Mouse (Mus musculus) gonadal fat pad, adult 2 months (tissue): ENCODE data around the gene Gm20425. TPM values are rescaled to one million over a fixed set of nuclear protein-coding genes. Genes with fewer than 3 reads are reported as not detected.

ENCODE experiments used
- DNase-seq: peaks from one replicate; pipeline ENCODE4 v3.0.0-alpha.2; 2012; ENCODE audit warnings: low read depth
- polyA plus RNA-seq: library from polyadenylated mRNA; depleted of rRNA; stranded (reverse); fragments of >200 nt; gene quantifications from 2 replicates; pipeline ENCODE4 v1.2.3, GENCODE M21; 2012; rRNA removed

Gm20425 gene
- polyA plus RNA-seq, 1 experiment: 0.30 TPM

DNA sequence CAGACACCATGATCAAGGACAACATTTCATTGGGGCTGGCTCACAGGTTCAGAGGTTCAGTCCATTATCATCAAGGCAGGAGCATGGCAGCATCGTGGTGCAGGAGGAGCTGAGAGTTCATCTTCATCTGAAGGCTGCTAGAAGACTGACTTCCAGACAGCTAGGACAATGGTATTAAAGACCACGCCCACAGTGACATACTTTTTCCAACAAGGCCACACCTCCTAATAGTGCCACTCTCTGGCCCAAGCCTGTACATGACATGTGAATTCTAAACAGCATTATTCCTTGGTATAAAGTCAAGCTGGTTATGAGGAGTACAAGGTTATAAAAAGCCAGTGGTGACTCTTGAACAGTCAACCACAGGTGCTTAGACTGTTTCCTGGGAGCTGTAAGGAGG, 75.5 kb downstream of the Gm20425 start:
- no peak for DNase-seq

DNA sequence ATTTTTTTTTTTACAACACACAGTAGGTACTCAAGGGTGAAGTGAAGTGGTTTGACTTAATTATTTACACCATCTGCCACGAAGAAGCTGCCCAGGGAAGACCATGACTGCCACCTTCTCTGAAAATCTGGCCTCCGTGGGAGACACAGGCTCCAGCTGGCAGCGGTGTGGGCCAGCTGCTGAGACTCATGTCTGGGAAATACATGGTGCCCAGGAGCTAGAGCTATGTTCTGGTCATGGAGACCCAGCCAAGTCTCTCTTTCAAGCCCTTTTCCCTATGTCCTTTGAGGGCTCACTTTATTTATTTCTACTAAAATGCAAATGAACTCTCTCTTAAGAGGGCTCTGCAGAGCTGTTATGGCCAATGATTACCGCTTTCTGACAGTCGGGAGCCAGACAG, 76.8 kb downstream of the Gm20425 start:
- DNase-seq: no peak

DNA sequence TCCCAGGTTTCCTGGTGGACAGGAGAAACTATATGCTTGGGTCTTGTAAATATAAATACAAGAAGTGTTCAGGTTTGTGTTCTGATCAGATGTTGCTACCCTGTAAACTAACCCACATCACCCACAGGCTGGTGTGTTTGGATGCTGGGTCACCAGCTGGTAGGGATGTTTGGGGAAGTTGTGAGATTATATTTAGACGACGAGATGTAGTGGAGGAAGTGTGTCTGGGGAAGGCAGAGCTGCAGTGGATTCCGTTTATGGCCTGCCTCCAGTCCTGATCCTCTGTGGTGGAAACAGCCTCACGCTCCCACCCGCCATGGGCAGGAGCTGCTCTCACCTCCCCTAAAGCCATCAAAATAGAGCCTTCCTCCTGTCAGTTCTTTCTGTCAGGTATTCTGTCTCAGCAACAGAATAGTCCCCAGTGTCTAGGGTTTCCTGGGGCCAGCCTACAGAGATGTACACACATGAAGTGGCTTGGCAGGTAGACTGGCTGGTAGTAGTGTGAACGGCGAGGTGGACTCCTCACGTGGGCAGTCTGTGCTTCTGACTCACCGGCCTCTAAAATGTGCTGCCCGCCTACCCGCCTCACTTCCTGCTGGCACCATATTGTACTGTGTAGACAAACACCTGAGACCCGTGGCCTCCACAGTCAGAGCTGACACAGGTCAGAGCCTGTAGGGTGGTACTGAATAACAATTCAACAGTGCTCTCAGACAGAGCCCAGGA, 80.9 kb downstream of the Gm20425 start:
- DNase-seq: no peak

DNA sequence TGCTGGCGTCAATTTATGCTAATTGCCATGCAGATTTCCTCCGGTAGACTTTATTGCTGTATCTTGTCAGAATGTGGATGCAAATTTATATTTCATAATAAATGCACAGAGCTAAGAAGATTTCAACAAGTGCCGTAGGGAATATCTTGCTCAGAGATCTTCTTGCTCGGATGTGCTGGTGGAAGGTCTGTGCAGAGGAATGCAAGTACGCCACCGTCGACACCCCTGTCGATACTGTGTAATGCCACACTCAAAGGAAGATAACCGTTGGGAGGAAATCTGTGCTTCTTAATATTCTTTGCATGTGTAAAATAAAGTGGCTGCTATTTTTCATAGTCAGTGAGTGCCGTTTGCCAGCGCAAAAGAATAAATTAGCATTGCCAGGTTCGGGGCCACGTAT, 83.0 kb downstream of the Gm20425 start:
- DNase-seq: no peak

DNA sequence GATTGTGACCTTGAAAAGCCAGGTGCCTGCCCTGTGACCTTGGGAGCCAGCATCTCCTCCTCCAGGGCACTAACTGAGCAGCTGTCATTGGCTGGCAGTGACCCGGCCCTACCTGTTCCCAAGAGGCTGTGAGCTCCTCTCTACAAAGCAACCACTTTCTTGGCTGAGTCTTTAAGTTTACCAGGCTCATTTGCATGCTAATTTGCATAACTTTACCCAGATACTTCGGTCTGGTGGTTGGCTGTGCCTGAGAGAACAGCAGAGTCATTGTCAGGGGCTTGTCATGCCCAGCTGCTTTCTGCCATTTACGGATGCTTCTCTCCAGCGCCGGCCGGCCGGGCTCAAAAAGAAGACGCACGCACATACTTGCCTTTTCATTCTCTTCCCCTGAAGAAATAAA, 83.4 kb downstream of the Gm20425 start:
- DNase-seq: no peak

DNA sequence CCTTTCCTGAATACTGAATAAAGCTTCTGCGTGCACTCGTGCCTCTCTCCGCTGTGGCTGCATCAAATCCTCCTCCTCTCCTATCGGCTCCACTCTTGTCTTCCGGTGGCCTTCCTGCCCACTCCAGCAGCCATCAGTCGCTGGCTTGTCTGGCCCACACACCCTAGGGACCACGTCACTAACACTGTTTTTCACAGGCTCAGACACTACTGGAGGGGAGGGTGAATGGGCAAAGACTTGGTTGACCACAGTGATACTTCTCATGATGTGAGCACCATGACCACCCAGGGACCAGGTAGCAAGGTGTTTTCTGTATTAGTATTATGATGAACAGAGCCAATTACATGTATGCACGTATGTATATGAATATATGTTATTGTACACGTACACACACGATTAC, 83.8 kb downstream of the Gm20425 start:
- DNase-seq: no peak

DNA sequence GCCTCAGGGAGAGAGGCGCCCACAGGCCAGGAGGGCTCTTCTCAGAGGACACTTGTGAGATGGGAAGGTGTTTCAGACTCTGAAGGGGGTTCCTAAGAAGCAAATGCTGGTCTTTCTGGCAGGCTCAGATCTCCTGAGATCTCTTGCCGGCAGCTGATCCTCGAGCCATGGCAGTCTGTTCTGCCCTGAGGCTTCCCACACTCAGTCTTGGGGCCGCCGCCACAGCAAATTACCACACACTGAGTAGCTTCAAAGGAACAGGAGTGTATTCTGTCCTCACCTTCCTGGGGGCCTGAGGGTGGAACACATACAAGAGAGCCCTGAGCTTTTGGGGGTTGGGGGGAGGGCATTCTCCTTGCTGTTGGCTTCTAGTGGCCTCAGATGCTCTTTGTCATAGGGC, 84.8 kb downstream of the Gm20425 start:
- no peak for DNase-seq

DNA sequence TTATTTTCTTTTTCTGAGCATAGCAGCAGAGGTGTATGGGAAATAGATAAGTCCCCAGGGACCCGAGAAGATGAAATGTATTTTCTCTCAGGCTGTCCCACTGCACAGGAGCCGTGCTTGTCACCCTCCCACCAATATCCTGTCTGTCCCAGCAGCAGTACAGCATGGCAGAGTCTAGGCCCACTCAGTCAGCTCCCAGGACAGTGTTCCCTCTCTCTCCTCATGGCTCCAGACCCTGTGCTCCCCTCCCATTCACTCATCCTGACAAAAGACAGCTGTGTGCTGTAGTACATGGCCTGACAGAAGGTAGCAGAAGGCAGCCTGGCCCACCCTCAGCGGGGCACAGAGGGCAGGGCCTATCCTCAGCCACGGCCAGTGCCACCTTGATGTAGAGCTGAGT, 86.2 kb downstream of the Gm20425 start:
- DNase-seq: no peak

DNA sequence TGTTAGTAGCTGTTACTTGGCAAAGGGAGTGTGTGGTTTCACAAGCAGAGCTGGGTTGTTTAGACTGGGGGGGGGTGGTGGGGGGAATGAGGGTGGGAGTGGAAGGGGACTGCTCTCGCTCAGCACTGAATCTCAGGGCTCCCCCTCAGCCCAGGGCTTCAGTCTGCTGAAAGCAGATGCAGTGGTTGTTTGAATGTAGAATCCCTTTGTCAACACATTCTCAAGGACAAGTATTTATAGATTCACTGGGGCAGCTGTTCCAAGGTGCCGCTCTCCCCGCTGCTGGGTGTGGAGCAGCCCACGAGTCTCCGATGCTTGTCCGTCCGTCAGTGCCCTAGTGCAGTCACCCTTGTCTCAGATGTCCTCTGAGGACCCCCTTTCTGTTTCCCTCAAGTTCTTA, 88.8 kb downstream of the Gm20425 start:
- no peak for DNase-seq

DNA sequence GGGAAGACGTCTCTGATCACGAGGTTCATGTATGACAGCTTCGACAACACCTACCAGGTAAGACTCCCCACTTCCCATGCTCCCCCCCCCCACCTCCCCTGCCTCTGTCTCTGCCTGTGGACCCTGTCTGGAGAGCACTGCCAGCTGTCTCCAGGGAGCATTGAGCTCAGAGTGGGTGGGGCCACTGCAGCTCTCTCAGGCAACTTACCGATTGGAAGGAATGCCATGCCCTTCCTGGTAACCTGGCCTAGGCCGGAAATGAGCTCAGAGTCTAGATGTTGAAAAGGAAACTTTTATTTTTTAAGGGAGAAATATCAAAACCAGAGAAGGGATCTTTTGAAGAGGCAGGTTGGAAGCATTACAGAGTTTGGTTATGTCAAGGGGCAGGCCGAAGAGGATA, 89.7 kb downstream of the Gm20425 start:
- DNase-seq: no peak

Other genes with a start within 250 kb of the Gm20425 start
- 36.8 and 61.6 TPM in 2 replicates for gene Slco2a1, start 241.6 kb downstream of the Gm20425 start, polyA plus RNA-seq
- 10.1 and 12.7 TPM in 2 replicates for gene Rab6b, start 118.5 kb downstream of the Gm20425 start, polyA plus RNA-seq
- 54.8 and 69.8 TPM in 2 replicates for gene Srprb, start 28.2 kb downstream of the Gm20425 start, polyA plus RNA-seq
- 927 and 1,066 TPM in 2 replicates for gene Trf, start 137 bp upstream of the Gm20425 start, polyA plus RNA-seq
- 0.63 and 1.0 TPM in 2 replicates for gene 1300017J02Rik, start 74.8 kb upstream of the Gm20425 start, polyA plus RNA-seq
- 8.5 and 9.8 TPM in 2 replicates for gene Topbp1, start 74.9 kb upstream of the Gm20425 start, polyA plus RNA-seq
- gene Cdv3, start 135.5 kb upstream of the Gm20425 start, polyA plus RNA-seq: 31.2 and 39.6 TPM in 2 replicates